Mouse (Mus musculus) forebrain, embryonic 16.5 days (tissue): ENCODE measurements around the gene C530008M17Rik. TPM values are rescaled to one million over a fixed set of nuclear protein-coding genes. Genes with fewer than 3 reads are reported as not detected.
A peak's percentile ranks its signal among the peaks of the same experiment; 100 is the strongest.

Experiments
- ATAC-seq: fragments of 200-750 bp; cut with Nextera tagmentation; 2 replicates; pipeline ENCODE4 v1.8.0; 2017; ENCODE audit warnings: mild to moderate bottlenecking, moderate library complexity
- H3K27ac ChIP-seq: fragments of 300-500 bp; sonication (generic); 2 replicates; pipeline ENCODE4 v1.5.1; 2014; ENCODE audit warnings: low read length, control low read depth
- H3K27me3 ChIP-seq: fragments of 300-500 bp; sonication (generic); replicated peaks from 2 replicates; pipeline ENCODE4 v1.6.1; 2014; ENCODE audit warnings: low read length; ENCODE audit not compliant: control insufficient read depth, insufficient read depth
- H3K36me3 ChIP-seq: fragments of 300-500 bp; sonication (generic); 2 replicates; pipeline ENCODE4 v1.6.1; 2014; ENCODE audit not compliant: control insufficient read depth, insufficient read depth
- H3K4me1 ChIP-seq: fragments of 300-500 bp; sonication (generic); replicated peaks from 2 replicates; pipeline ENCODE4 v1.6.1; 2014; ENCODE audit warnings: low read length; ENCODE audit not compliant: control insufficient read depth, insufficient read depth
- H3K4me2 ChIP-seq: fragments of 300-500 bp; sonication (generic); 2 replicates; pipeline ENCODE4 v1.6.1; 2014; ENCODE audit warnings: mild to moderate bottlenecking, low read length, control low read depth
- H3K4me3 ChIP-seq: fragments of 300-500 bp; sonication (generic); replicated peaks from 2 replicates; pipeline ENCODE4 v1.5.1; 2014; ENCODE audit warnings: mild to moderate bottlenecking, low read length, control low read depth
- H3K9ac ChIP-seq: fragments of 300-500 bp; sonication (generic); replicated peaks from 2 replicates; pipeline ENCODE4 v1.6.1; 2014; ENCODE audit warnings: low read depth, low read length, control low read depth
- H3K9me3 ChIP-seq: fragments of 300-500 bp; sonication (generic); 2 replicates; pipeline ENCODE4 v1.6.1; 2016; ENCODE audit warnings: low read length; ENCODE audit not compliant: control insufficient read depth
- WGBS: fragments of 180-500 bp; shearing (Covaris S2); extraction: QIAGEN DNeasy Blood & Tissue Kit; methylation state at CpG from one replicate; pipeline ENCODE4 v1.1.7; 2014; 5-methylcytosine and 5-hydroxymethylcytosine counted together
- polyA plus RNA-seq: library from polyadenylated mRNA; unstranded; fragments of >200 nt; fragmentation: Nextera tagmentation; extraction: Ambion mirVana; gene quantifications from 2 replicates; pipeline ENCODE4 v1.2.1, GENCODE M21; 2015

C530008M17Rik gene
- polyA plus RNA-seq, 1 experiment from 2014 or later, result 77.0 TPM

GRCm38 (mm10) chr5:76773492-76774158 is 117.3 kb downstream of the C530008M17Rik start:
- H3K9me3 ChIP-seq, result no peaks in the 10 kb centered on the region
- peaks cover 2% of the 10 kb centered on the region; the same call in 1 of the 2 replicates for H3K36me3 ChIP-seq
- H3K4me1 ChIP-seq, result peaks cover under 1% of the 10 kb centered on the region
- no peaks in the 10 kb centered on the region for H3K27me3 ChIP-seq
- no peak overlapping the region for H3K4me2 ChIP-seq
- no peak for ATAC-seq
- no peak overlapping the region for H3K9ac ChIP-seq
- no peak overlapping the region for H3K27ac ChIP-seq
- 73% methylated on average over 9 of the region's 9 CpGs for WGBS
- H3K4me3 ChIP-seq, result no peak overlapping the region

GRCm38 (mm10) chr5:76779094-76779615 is 122.8 kb downstream of the C530008M17Rik start:
- Histone ChIP-seq H3K9me3 (no peaks in the 10 kb centered on the region), H3K4me1 (peaks cover 33% of the 10 kb centered on the region), H3K36me3 (no peaks in the 10 kb centered on the region), H3K4me3 (no peak overlapping the region), H3K9ac (0 out of 2 replicates have a peak overlapping the region, but pooled peaks have one; percentile 12), H3K27ac (0 out of 2 replicates have a peak overlapping the region, but pooled peaks have one; percentile 2), H3K4me2 (no peak overlapping the region), H3K27me3 (no peaks in the 10 kb centered on the region)
- ATAC-seq, result no peak
- 29% methylated on average over 14 of the region's 14 CpGs for WGBS

GRCm38 (mm10) chr5:76781943-76782342 is 125.6 kb downstream of the C530008M17Rik start:
- Histone ChIP-seq H3K4me1 (peaks cover 33% of the 10 kb centered on the region), H3K9me3 (no peaks in the 10 kb centered on the region), H3K36me3 (no peaks in the 10 kb centered on the region), H3K4me2 (peak overlapping the region; percentile 20; the same call in 1 of the 2 replicates), H3K9ac (peak overlapping the region; percentile 32; the same call in 1 of the 2 replicates), H3K4me3 (no peak overlapping the region), H3K27me3 (no peaks in the 10 kb centered on the region), H3K27ac (peak overlapping the region; percentile 95)
- 63% methylated on average over 13 of the region's 13 CpGs for WGBS
- no peak; the same call in 1 of the 2 replicates for ATAC-seq

DNA sequence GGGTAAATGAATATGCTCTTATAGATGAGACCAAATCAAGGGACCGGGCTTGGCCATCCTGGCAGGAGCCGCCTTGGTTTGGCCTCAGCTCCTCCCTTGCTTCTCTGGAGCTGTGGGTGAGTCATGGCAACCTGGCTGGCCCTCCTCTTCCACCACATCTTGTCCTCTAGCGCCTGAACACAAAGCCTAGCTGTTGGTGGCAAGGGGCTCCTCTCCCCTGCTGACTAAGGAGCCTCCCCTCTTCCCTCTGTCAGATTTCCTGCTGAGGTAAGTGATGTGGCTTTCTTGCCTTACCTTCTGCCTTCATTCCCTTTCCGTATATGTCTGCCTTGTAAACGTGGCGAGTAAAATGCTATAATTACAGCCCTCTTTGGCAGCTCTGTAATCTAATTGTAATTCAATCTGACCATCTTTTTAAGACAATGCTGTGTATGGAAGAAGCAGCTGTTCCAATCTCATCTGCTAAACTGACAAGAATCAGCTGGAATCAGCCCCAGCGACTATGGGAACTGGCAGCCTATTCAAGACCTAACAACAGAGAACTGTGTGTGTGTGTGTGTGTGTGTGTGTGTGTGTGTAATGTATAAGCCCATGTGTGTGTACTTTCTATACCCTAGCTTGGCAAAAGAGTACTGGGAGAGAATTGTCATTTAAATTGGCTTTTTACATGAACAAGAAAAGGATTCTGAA is 126.2 kb downstream of the C530008M17Rik start:
- peaks cover 33% of the 10 kb centered on the region for H3K4me1 ChIP-seq
- no peaks in the 10 kb centered on the region for H3K27me3 ChIP-seq
- peak overlapping the region; percentile 95 for H3K27ac ChIP-seq
- H3K9ac ChIP-seq, result peak overlapping the region; percentile 32; the same call in 1 of the 2 replicates
- peak; percentile 86 for ATAC-seq
- peak overlapping the region; percentile 20; the same call in 1 of the 2 replicates for H3K4me2 ChIP-seq
- no peaks in the 10 kb centered on the region for H3K9me3 ChIP-seq
- H3K4me3 ChIP-seq, result no peak overlapping the region; the same call in 1 of the 2 replicates
- WGBS, result 4% methylated on average over 7 of the region's 7 CpGs
- H3K36me3 ChIP-seq, result no peaks in the 10 kb centered on the region; the same call in 1 of the 2 replicates

- Histone ChIP-seq H3K36me3 (no peaks in the 10 kb centered on the region; the same call in 1 of the 2 replicates), H3K4me1 (peaks cover 33% of the 10 kb centered on the region), H3K4me2 (no peak overlapping the region), H3K4me3 (no peak overlapping the region), H3K27ac (peak overlapping the region; percentile 95), H3K9ac (no peak overlapping the region), H3K9me3 (no peaks in the 10 kb centered on the region), H3K27me3 (no peaks in the 10 kb centered on the region)
- ATAC-seq, result peak; percentile 41
- WGBS, result 5% methylated on average over 8 of the region's 8 CpGs
Measured at GRCm38 (mm10) chr5:76783104-76783441, 126.8 kb downstream of the C530008M17Rik start.

GRCm38 (mm10) chr5:76784151-76784723 is 127.9 kb downstream of the C530008M17Rik start:
- 83% methylated on average over 7 of the region's 7 CpGs for WGBS
- peaks cover 27% of the 10 kb centered on the region for H3K4me1 ChIP-seq

GRCm38 (mm10) chr5:76785013-76785412 is 128.7 kb downstream of the C530008M17Rik start:
- peaks cover 24% of the 10 kb centered on the region for H3K4me1 ChIP-seq
- 88% methylated on average over 6 of the region's 6 CpGs for WGBS
- no peak overlapping the region for H3K4me2 ChIP-seq
- ATAC-seq, result no peak
- no peaks in the 10 kb centered on the region; the same call in 1 of the 2 replicates for H3K36me3 ChIP-seq
- no peak overlapping the region for H3K9ac ChIP-seq
- no peaks in the 10 kb centered on the region for H3K9me3 ChIP-seq
- H3K27me3 ChIP-seq, result no peaks in the 10 kb centered on the region
- no peak overlapping the region for H3K4me3 ChIP-seq
- no peak overlapping the region for H3K27ac ChIP-seq

More at GRCm38 (mm10) chr5:76784151-76784723, 127.9 kb downstream of the C530008M17Rik start:
- H3K27ac ChIP-seq, result peak overlapping the region; percentile 31; the same call in 1 of the 2 replicates
- no peaks in the 10 kb centered on the region for H3K27me3 ChIP-seq
- no peaks in the 10 kb centered on the region for H3K9me3 ChIP-seq
- H3K9ac ChIP-seq, result no peak overlapping the region
- H3K4me3 ChIP-seq, result no peak overlapping the region
- no peaks in the 10 kb centered on the region; the same call in 1 of the 2 replicates for H3K36me3 ChIP-seq
- no peak overlapping the region for H3K4me2 ChIP-seq
- ATAC-seq, result no peak

GRCm38 (mm10) chr5:76789881-76790280 is 133.6 kb downstream of the C530008M17Rik start:
- ATAC-seq, result no peak
- H3K27ac ChIP-seq, result no peak overlapping the region
- no peaks in the 10 kb centered on the region; the same call in none of the 2 replicates for H3K36me3 ChIP-seq
- H3K4me1 ChIP-seq, result no peaks in the 10 kb centered on the region
- H3K4me3 ChIP-seq, result no peak overlapping the region
- no peaks in the 10 kb centered on the region for H3K9me3 ChIP-seq
- H3K27me3 ChIP-seq, result no peaks in the 10 kb centered on the region
- WGBS, result 90% methylated on average over 4 of the region's 4 CpGs
- H3K9ac ChIP-seq, result no peak overlapping the region
- no peak overlapping the region for H3K4me2 ChIP-seq

DNA sequence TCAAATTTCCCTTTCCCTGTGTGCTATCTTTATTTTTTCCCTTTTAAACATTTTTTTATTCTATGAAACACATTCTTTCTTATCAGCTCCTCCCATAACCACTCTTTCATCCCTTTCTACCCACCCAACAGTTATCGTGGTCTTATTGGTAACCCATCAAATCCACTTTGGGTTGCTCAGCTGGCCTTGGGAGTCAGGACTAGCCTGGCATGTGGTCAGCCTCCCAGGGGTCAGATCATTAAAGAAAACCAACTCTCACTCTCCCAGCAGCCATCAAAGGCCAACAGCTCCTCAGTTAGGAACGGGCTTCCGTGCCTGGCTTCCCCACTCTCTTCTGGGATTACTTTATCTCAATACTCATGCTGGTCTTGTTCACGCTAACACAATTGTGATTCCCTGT is 135.0 kb downstream of the C530008M17Rik start:
- H3K9me3 ChIP-seq, result no peaks in the 10 kb centered on the region
- 86% methylated on average over 4 of the region's 4 CpGs for WGBS
- no peaks in the 10 kb centered on the region for H3K27me3 ChIP-seq
- H3K4me1 ChIP-seq, result no peaks in the 10 kb centered on the region
- H3K4me2 ChIP-seq, result no peak overlapping the region
- H3K36me3 ChIP-seq, result no peaks in the 10 kb centered on the region; the same call in none of the 2 replicates
- no peak overlapping the region for H3K4me3 ChIP-seq
- no peak for ATAC-seq
- no peak overlapping the region for H3K27ac ChIP-seq
- H3K9ac ChIP-seq, result no peak overlapping the region
